Mouse (Mus musculus): ENCODE data around the gene Ctnnd2.
A peak's percentile ranks its signal among the peaks of the same experiment; 100 is the strongest.

The Ctnnd2 gene

DNA sequence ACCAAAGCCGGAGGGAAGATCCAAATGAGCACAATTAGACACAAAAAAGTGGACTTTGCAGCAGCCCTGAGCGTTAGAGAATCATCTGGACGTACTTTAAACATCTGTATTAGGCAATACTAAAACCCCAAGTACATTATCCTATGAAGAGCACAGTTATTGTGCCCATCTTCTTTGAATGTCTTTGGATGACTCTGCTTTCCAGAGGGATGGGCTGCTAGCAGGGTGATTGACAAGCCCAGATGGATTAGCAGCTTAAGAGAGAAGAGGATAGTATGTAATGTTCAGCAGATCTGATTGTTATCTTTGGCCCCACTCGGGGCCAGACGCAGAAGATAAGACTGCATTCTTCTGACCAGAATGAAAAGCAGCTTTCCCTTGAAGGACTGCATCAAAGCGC is 214.9 kb downstream of the Ctnnd2 start:
- no peak for DNase-seq

DNA sequence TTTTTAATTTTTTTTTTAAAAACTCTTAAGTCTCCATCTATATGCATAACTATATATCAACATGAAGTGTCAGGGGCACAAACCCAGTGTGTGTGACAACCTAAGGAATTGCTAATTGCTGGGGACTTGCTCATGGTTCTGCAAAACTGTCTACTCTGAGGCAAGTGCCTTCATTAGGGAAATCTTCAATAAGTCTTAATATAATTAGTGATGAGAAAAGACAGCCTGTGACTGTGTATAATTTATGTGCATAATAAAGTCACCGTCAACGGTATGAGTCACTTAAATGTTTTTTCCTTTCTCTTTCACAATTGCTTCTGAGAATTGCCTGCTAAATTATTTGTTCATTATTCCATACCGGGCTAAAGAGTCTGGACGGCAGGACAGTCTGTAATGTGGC is 228.7 kb downstream of the Ctnnd2 start:
- no peak for DNase-seq

DNA sequence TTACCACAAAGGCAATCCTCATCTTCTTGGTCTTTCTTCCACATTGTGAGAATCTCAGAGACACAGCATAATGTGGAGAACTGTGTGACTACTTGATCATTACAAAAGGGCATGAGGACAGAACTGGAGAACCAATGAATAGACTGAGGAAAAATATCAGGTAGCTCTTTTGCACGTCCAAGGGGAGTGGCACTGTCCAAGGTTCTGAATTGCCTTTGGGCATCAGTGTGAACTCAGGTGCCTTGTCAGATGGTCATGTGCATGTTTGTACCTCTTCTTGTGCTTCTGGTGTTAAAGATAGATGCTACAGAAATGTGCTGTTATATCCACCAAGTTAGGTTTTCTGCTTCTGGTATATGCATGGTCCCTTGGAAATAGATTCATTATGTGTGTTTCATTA is 233.9 kb downstream of the Ctnnd2 start:
- no peak for DNase-seq

DNA sequence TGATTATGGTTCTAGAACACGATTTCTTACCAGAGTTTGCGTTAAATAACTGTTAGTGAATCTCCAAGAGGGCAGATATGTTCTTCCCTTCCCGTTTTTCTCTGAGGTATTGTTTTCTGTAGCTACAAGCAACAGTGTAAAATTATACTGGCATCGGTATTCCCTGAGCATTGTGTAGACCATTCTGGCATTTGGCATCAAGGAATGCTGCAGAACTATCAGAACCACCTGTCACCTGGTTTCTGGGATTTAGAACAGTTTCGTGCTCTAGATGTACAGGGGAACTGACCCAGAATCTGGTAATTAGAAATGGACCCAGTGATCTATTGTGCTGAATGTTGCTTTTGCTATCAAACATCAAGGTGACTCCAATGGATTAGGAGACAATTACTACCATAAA is 250.8 kb downstream of the Ctnnd2 start:
- DNase-seq = peak in 1 of 2 experiments; percentile 15

DNA sequence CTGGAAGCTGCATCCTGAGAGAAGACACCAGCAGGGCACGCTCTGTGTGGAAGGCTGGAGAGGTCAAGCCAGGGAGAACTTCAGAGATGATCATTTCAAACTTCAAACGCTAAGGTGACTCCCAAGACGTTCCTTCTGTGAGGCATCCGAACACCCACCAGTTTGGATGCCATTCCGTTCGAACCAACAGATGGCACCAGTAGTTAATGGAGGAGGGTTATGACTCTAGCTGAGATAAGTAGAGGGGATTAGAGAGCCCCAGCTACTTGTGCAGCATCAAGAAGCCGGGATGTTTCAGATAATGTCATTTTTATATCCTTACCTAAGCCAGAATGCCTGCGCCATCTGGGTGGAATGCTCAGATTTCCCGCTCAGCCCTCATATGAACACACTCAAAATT is 251.9 kb downstream of the Ctnnd2 start:
- DNase-seq = peak; percentile 22 to 53

DNA sequence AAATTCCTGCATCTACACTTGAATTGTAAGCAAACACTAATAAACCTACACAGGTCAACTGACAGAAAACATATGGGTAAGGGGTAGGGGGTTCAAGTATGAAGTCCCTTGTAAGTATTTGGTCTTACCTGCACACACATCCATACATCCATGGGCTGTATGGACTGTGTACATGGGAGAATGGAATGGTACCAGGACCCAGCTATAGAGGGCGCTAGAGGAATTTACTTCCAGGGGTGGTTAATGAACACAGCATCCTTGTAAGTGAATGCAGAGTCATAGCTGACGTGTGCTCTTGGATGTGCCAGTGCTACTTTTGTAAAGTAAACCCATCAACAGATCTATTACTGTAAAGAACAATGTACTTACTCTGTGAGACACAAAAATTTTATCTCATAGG is 254.9 kb downstream of the Ctnnd2 start:
- peak in 1 of 2 experiments; percentile 14 for DNase-seq

DNA sequence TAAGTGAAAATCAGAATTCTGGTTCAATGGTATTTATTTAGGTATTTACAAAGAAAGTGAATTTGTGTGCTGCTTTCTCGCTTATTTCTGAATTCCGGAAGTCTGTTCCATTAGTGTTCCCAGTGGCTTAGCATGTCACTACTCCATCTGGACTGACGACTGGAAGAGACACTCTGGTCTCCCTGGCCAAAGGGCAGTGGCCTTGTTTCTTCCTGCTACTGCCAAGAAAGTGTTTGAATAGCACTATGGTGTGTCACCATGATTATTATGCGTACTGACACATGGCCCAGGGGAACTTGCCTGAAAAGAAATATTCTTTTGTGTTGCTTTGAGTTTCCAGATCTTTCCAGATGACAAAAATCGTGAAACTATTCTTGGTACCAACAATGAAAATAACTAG is 266.7 kb downstream of the Ctnnd2 start:
- DNase-seq = no peak

DNA sequence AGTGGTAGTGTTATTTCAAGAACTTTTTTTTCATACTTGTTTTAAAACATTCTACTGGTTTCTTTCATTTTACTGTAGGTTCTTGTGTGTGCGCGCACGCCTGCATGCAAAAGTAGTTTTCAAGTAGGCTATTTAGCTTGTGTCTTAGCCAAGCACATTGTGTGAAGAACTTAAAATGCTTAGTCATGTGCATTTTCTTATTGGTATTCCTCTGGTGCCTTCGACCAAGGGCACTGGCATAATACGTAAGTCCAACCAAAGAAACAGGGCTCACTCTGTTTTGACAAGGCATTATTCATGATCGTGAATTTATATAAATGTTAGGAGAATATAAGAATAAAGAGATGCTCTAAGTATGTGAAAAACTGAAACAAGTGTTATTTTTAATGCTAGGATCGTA is 278.4 kb downstream of the Ctnnd2 start:
- no peak for DNase-seq

DNA sequence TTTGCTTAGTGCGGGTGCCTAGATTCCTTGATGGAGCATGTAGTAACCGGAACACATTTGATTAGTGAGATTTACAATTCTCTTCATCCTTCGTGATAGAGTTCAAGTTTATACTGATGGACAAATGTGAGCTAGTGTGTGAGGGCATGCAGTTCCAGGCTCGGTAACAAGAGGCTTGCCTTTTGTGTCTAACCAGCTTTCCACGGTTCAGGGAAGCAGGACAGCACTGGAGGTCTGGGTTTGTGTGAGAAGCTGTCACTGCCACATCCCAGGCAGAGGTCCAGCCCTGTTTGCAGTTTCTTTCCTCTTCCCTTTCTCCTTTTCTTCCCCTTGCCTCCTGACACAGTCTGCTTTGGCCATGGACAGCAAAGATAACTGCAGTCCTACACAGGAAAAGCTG is 279.5 kb downstream of the Ctnnd2 start:
- DNase-seq = peak in 1 of 2 experiments; percentile 6

DNA sequence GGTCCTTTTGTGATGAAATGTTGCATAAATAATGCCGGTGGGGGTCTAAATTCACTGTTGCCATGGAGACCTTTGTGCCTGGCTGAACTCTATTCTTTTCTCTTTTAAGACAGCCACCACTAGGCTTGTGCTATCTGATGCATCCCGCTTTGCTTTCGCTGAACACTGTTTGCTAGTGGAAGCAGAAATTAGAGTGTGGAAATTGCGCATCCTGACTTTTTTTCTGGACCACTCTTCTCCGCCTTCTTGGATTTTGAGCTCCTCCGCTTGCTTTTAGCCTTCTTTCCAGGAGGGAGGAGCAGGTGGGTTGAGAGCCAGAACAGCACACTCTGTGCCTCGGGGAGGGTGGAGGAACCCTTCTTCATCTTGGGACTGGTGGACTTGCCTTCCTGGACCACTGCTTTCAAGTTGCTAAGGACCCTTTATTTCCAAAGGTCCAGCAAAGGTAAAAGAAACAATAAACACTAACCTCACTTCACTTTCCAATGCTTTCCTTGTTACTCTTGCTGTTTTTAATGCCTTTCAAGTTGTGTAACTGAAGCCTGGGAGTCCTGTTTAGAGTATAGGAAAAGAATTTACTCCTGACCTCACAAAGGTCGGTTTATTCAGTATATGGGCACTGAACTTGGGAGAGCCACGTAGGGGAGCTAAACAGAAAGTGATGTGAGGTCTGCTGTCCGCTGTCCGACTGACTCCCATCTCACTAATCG is 285.3 kb downstream of the Ctnnd2 start:
- no peak for DNase-seq

DNA sequence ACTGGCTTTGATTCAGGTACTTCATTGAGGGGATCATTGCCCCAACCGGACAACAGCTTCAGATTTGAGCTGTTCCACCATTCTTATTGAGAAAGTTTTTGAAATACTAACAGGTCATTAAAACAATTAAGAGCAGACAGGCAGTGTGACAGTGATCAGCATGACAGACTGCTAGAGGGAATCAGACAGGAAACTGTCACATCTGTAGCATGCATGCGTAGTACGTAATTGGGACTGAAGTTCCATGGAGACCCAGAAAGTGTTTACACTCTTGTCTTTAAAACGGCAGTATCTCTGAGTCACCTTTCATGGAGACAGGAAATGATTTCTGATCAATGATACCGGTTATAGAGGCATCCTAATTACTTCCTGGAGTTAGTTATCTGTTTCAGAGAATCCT is 286.3 kb downstream of the Ctnnd2 start:
- no peak for DNase-seq

DNA sequence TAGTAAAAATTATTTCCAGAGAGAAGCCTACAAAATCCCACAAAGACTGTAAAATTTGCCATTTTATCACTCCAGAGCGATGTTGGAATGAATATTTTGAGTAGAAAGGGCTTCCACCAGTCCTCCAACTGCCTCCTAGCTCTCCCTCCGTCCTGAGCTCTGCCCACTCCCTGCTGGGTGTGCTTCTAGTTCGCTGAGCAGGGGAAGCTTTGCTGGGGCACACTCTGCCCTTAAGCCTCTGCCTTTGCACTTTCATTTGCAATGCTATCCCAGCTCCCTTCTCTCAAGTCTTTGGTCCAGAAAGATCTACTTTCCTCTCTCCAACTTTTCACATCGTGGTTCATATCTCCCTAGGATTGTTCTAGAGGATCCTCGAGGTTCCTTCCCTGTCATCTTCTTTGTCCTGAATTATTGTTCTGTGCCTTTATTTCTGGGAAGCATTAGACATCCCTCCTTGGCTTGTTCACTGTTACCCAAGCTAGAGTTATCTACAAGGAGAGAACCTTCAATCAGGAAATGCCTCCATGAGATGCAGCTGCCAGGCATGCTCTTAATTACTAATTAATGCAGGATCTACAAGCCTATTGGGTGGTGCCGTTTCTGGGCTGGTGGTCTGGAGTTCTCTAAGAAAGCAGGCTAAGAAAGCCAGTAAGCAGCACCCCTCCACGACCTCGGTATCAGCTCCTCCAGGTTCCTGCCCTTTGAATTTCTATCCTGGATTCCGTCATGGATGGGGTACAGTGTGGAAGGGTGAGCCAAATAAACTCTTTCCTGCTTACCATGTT is 288.1 kb downstream of the Ctnnd2 start:
- DNase-seq = peak; percentile 31 to 54

DNA sequence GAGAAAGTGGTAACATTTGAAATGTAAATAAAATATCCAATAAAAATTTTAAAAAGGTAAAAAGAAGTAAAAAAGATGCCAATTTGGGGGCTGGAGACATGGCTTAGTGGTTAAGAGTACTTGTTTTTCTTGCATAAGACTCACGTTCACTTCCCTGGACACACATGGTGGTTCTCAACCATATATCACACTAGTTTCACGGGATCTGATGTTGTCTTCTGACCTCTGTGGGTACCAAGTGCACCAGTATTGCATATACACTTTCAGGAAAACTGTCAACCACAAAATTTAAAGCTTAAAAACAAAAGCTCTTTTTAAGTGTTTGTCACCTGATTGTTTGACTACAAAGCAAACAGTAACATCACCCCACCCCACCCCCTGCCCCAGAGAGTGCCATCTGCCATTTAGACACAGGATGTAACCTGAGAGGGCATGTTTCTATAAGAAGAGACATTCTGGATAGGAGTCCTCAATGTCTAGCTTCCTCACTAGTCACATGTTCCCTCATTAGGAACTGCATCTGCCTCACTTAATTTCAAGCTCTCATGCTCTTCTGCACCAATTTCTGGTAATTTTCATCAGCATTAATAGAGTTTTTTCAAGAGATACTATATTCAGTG is 290.5 kb downstream of the Ctnnd2 start:
- DNase-seq = no peak

DNA sequence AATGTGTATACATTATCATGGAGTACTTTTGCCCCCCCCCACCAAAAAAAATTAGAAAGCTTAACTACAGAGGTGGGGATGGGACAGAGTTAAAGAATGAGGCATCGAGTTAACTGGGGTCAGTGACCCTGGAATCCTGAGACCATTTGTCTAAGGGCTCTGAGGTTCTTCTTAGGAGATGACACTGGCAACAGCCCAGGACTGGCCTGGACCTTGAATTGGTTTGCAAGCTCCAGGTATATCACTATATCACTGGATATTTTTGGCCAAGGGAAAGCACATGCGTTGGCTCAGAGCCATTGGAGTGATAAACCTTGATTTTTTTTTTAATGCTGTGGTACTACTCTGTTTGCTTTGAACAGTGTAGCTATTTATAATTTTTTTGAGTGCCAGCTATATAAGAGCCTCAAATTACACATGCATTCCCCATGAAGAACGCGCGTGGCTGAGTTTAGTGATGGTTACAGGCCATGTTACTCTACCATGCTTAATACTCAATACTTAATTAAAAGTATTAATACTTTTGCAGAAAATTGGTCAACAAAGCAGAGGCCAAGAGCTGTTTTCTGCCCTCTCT is 291.2 kb downstream of the Ctnnd2 start:
- DNase-seq = peak; percentile 32 to 37

DNA sequence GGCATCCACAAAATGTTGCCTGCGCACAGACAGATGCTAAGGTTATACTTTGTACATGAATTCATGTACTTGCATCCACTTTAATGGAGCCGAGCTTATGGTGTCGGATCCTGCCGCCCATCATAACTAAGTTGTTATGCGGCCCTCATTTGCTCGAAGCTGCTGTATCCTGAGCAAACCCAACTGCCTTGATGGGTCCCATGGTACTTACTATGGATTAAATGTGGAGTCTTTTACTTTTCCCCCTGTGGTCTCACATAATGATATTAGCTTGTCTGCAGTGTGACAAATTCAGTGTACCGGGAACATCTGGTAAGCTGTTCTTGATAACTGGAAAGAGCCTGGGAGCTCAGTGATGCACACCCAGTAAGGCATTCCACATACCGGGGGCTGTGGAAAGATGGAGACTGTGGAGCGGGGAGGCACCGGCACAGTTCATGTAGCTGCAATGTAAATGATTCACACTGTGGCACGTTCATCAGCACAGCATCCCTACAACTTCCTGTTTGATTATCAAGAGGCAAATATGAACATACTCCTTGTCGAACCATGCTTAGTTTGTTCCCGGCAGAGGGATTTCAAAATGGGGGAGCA is 294.7 kb downstream of the Ctnnd2 start:
- no peak for DNase-seq

DNA sequence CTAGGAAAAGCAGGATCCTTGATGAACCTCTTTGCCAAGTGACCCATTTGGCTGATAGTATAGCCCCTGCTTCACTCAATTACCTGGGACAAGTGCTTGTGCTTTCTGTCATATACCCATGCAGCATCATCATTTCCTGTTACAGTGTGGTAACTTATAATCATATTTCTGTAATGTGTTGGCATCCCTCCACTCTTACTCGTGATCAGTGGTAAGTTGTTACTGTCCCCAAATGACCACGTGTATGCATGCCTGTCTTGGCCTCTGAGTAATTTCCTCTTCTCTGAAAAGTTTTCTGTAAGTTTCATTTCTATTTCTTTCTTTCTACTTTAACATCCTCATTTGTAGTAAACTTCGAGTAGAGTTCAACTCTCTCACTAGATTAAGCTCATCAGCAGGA is 296.4 kb downstream of the Ctnnd2 start:
- DNase-seq = no peak

DNA sequence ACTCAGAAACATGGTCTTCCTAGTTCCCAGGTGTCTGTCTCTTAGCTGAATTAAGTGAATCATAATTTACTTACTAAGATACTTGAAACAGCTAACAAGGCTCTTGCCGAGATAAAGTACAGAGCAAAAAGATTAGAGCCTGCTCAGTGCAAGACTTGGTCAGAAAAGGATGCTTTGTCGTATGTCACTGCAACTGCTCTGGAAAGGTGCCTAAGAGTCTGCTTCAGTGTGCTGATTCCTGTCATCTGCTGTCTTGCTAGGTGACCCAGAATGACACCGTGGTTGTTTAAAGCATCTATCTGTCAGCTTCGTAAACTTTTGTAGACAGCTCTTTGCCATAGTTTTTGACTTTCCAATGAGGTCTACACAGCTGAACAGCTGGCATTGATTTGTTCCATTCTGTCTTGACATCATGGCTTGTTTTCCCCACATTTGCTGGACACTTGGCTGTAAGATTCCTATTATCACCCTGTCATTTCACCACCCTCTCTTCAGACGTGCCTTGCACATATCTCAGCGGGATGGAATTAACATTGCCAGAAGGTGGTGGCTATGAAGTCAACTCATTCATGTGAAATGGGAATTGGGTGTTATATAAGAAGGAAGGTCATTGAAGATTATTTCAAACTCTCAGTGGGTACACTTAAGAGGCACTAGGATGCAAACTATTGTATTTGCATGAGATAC is 299.0 kb downstream of the Ctnnd2 start:
- peak in 1 of 2 experiments; percentile 17 for DNase-seq

DNA sequence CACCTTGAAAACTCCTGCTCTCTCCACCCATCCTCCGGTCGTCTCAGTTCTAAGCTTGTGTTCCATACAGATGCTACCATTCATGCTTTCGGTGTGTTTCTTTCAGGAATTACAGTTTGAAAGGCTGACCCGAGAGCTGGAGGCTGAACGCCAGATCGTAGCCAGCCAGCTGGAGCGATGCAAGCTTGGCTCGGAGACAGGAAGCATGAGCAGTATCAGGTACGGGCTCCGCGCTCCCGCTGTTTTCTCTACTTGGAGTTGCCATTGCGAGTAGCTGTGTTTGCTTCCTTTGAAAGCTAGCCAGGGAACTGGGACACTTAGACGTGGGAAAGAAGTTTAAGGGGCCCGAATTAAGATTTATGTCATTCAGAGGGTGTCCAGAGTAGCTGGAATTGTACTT is 308.3 kb downstream of the Ctnnd2 start:
- DNase-seq = peak; percentile 80 to 86

DNA sequence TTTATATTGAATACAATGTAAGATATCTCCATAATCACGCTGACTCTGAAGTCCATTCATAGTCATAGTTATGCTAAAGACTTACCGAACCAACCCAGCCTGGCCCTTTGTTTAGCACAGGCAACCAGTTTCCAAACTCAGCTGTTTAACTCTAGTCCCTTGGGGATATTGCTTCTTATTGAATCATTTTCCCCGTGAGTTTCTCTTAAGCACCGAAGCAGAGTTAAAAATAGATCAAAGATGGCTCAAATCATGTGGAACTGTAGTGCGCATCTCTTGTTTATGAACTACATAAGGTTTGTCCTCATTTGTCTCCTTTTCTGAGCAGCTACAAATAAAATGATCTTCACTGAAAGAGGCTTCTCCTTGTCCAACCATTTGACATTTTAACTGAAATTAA is 334.1 kb downstream of the Ctnnd2 start:
- DNase-seq = no peak

DNA sequence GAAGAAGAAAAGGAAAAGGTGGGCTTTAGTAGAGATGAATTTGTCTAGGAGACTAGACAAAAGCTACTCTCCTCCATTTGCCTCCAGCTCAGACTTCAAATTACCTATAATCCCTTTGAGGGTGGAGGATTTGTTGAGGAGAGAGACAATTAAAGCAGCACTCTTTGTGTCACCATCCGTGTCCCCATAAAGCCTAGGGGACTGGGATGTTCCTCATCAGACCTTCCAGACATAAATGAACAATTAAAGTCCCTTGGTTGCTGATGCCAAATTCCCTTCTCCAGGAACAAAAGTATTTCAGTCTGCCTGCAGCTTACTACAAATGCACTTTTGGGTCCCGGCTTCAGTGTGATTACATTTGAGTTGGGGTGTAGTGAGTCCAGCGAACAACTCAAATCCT is 340.1 kb downstream of the Ctnnd2 start:
- no peak for DNase-seq

DNA sequence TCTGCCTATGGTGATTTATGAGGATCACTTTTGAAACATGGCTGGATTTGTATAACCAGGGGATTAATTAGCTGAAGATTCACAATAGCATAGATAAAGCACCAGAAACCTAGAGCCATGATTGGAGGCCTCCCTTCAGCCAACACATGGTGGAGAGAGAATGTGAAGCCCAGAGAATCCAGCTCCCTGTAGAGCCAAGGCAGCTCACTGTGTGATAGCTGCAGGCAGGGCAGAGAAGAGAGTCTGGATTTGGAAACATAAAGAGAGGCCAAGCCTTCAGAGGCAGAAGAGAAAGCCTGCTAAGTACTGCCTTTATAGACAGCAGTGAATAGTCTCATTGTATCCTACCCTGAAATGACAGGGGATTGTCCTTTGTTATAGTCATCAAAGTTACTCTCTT is 340.7 kb downstream of the Ctnnd2 start:
- no peak for DNase-seq

DNA sequence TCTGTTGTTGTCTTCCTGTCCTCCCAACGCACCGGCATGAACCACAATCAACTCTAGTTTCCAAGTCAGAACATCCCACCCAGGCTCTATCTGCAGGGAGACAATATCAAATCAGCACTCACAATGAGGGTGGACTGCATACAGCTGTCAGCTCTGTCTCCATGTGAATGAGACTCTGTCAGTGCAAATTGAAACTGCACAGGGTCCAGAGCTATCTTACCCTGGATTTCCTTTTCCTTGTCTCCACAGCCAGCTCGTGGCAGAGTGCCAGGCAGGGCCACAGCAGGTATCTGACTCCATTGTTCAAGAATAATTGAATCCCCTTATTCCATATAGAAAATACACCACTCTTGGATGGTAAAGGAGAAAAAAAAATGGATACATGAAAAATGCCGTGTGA is 343.0 kb downstream of the Ctnnd2 start:
- DNase-seq = peak; percentile 43 to 58

DNA sequence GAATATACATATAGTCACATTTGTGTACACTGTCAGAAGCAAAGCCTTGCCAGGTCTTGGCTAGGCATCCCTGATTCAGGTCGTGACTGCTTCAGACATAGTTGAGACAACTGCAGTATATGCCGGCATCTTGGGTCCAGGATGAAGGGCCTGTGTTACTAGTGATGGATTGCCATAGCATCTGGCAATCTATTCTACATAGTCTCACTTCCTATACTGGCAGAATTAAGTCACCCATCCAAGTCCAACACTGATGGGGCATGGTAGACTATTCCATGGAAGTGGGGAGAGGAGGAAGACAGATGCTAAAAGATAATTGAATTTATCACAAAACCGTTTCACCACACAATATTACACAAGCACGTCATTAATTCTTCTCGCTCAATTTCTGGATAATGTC is 369.1 kb downstream of the Ctnnd2 start:
- no peak for DNase-seq
